Mouse (Mus musculus): ENCODE results near the gene Gm10570.

The Gm10570 gene

GRCm38 (mm10) chr4:130308231-130309081 lies at the start of gene Gm10570, which contains the start of gene Fabp3:
Gene Gm10570, minus strand, starts transcription at chr4:130308674.
Gene Fabp3, plus strand, starts transcription at chr4:130308595.
- ChIA-PET CTCF (interaction anchor here in 3 of 4 experiments (0.8 to 2.2 kb wide), 7 partner anchors 9 to 225 kb away, joined by 3 to 11 read pairs (median 4); no protein-coding TSS in a partner anchor), POLR2A (interaction anchor here (0.5 to 23.8 kb wide), 114 partner anchors 10 to 1077 kb away, joined by 3 to 432 read pairs (median 4); partner anchors contain the start of genes Pef1 (in 3 of the 4), Snrnp40 (in 3 of the 4), Zcchc17 (in 3 of the 4) and Nkain1 (in 2 of the 4))

GRCm38 (mm10) chr4:130357946-130358345 lies 49.5 kb upstream of the Gm10570 start:
- POLR2A ChIA-PET: interaction anchor here in 2 of 4 experiments (0.7 to 7.1 kb wide), 6 partner anchors 17 to 199 kb away, joined by 3 to 82 read pairs (median 23); no protein-coding TSS in a partner anchor
- CTCF ChIA-PET: interaction anchor here in 1 of 4 experiments (1.0 kb wide), 1 partner anchor 18 kb away, joined by 5 read pairs; no protein-coding TSS in a partner anchor

- ChIA-PET CTCF (interaction anchor here in 1 of 4 experiments (1.3 kb wide), 1 partner anchor 55 kb away, joined by 3 read pairs; no protein-coding TSS in a partner anchor), POLR2A (interaction anchor here in 1 of 4 experiments (1.3 kb wide), 1 partner anchor 168 kb away, joined by 5 read pairs; no protein-coding TSS in a partner anchor)
Measured at GRCm38 (mm10) chr4:130352588-130352987, 44.1 kb upstream of the Gm10570 start.

- ChIA-PET CTCF (interaction anchor here (0.6 to 3.9 kb wide), 11 partner anchors 9 to 542 kb away, joined by 3 to 18 read pairs (median 3); partner anchors contain the start of genes Snrnp40 (in 1 of the 4) and Zcchc17 (in 1 of the 4)), POLR2A (interaction anchor here in 3 of 4 experiments (0.6 to 6.2 kb wide), 8 partner anchors 9 to 183 kb away, joined by 3 to 42 read pairs (median 4); partner anchors contain the start of genes Snrnp40 (in 3 of the 3) and Zcchc17 (in 3 of the 3))
Measured at GRCm38 (mm10) chr4:130350690-130351422, 42.4 kb upstream of the Gm10570 start.

- ChIA-PET CTCF (interaction anchor here in 1 of 4 experiments (0.6 to 3.9 kb wide), 4 partner anchors 11 to 185 kb away, joined by 3 to 18 read pairs (median 6); partner anchors contain the start of genes Snrnp40 and Zcchc17), POLR2A (interaction anchor here in 2 of 4 experiments (1.3 to 6.2 kb wide), 5 partner anchors 11 to 184 kb away, joined by 3 to 42 read pairs (median 8); partner anchors contain the start of genes Snrnp40 (in 2 of the 2) and Zcchc17 (in 2 of the 2))
Measured at GRCm38 (mm10) chr4:130349666-130350065, 41.2 kb upstream of the Gm10570 start.

- ChIA-PET POLR2A (interaction anchor here (0.5 to 3.2 kb wide), 16 partner anchors 9 to 649 kb away, joined by 3 to 14 read pairs (median 3); partner anchors contain the start of genes Snrnp40 (in 4 of the 4), Zcchc17 (in 4 of the 4), Fabp3 (in 1 of the 4) and Gm10570 (in 1 of the 4)), CTCF (interaction anchor here (0.6 to 1.5 kb wide), 40 partner anchors 9 to 646 kb away, joined by 3 to 14 read pairs (median 4); partner anchors contain the start of genes Snrnp40 (in 3 of the 4), Zcchc17 (in 3 of the 4), Fabp3 (in 1 of the 4) and Gm10570 (in 1 of the 4))
Measured at GRCm38 (mm10) chr4:130341691-130342090, 33.2 kb upstream of the Gm10570 start.

- CTCF ChIA-PET: interaction anchor here in 1 of 4 experiments (0.5 to 0.6 kb wide), 2 partner anchors 57 to 603 kb away, joined by 4 to 8 read pairs; no protein-coding TSS in a partner anchor
- POLR2A ChIA-PET: interaction anchor here in 1 of 4 experiments (0.6 to 0.7 kb wide), 3 partner anchors 212 to 945 kb away, joined by 3 read pairs; no protein-coding TSS in a partner anchor
Measured at GRCm38 (mm10) chr4:130335867-130336266, 27.4 kb upstream of the Gm10570 start.

- ChIA-PET CTCF (interaction anchor here (0.6 to 2.2 kb wide), 8 partner anchors 8 to 207 kb away, joined by 3 to 10 read pairs (median 3); no protein-coding TSS in a partner anchor), POLR2A (interaction anchor here (0.6 to 3.3 kb wide), 10 partner anchors 9 to 194 kb away, joined by 3 to 12 read pairs (median 4); partner anchors contain the start of genes Fabp3 (in 1 of the 4), Gm10570 (in 1 of the 4), Snrnp40 (in 1 of the 4) and Zcchc17 (in 1 of the 4))
Measured at GRCm38 (mm10) chr4:130327366-130327765, 18.9 kb upstream of the Gm10570 start.

GRCm38 (mm10) chr4:130325446-130325845 lies 17.0 kb upstream of the Gm10570 start:
- ChIA-PET POLR2A (interaction anchor here in 2 of 4 experiments (0.7 to 23.8 kb wide), 11 partner anchors 11 to 343 kb away, joined by 3 to 432 read pairs (median 4); partner anchors contain the start of genes Fabp3 (in 1 of the 2), Gm10570 (in 1 of the 2), Snrnp40 (in 1 of the 2) and Zcchc17 (in 1 of the 2)), CTCF (interaction anchor here in 2 of 4 experiments (0.6 to 1.3 kb wide), 2 partner anchors 16 to 109 kb away, joined by 5 to 10 read pairs; no protein-coding TSS in a partner anchor)

GRCm38 (mm10) chr4:130323607-130324006 lies 15.1 kb upstream of the Gm10570 start:
- ChIA-PET CTCF (interaction anchor here in 1 of 4 experiments (0.6 kb wide), 1 partner anchor 225 kb away, joined by 7 read pairs; no protein-coding TSS in a partner anchor), POLR2A (interaction anchor here in 3 of 4 experiments (1.1 to 23.8 kb wide), 7 partner anchors 13 to 197 kb away, joined by 3 to 432 read pairs (median 6); partner anchors contain the start of genes Fabp3 (in 1 of the 3) and Gm10570 (in 1 of the 3))

- POLR2A ChIA-PET: interaction anchor here in 3 of 4 experiments (1.1 to 23.8 kb wide), 8 partner anchors 12 to 198 kb away, joined by 3 to 432 read pairs (median 6); partner anchors contain the start of genes Fabp3 (in 1 of the 3) and Gm10570 (in 1 of the 3)
- CTCF ChIA-PET: interaction anchor here in 1 of 4 experiments (0.6 to 1.0 kb wide), 2 partner anchors 31 to 225 kb away, joined by 3 to 7 read pairs; no protein-coding TSS in a partner anchor
Measured at GRCm38 (mm10) chr4:130323165-130323564, 14.7 kb upstream of the Gm10570 start.

- ChIA-PET CTCF (interaction anchor here in 1 of 4 experiments (1.0 kb wide), 1 partner anchor 30 kb away, joined by 3 read pairs; no protein-coding TSS in a partner anchor), POLR2A (interaction anchor here in 3 of 4 experiments (1.1 to 23.8 kb wide), 7 partner anchors 12 to 198 kb away, joined by 3 to 432 read pairs (median 5); partner anchors contain the start of gene Fabp3 (in 1 of the 3))
Measured at GRCm38 (mm10) chr4:130322567-130322966, 14.1 kb upstream of the Gm10570 start.

GRCm38 (mm10) chr4:130321640-130322039 lies 13.2 kb upstream of the Gm10570 start:
- ChIA-PET POLR2A (interaction anchor here in 3 of 4 experiments (0.6 to 23.8 kb wide), 6 partner anchors 13 to 48 kb away, joined by 3 to 432 read pairs (median 32); partner anchors contain the start of genes Fabp3 (in 2 of the 3) and Gm10570 (in 2 of the 3)), CTCF (no interaction called here)

- CTCF ChIA-PET: interaction anchor here in 3 of 4 experiments (1.0 to 2.2 kb wide), 9 partner anchors 8 to 23 kb away, joined by 3 to 8 read pairs (median 6); partner anchors contain the start of genes Fabp3 (in 1 of the 3) and Gm10570 (in 1 of the 3)
Measured at GRCm38 (mm10) chr4:130319564-130319963, 11.1 kb upstream of the Gm10570 start.

GRCm38 (mm10) chr4:130318122-130318521 lies 9.6 kb upstream of the Gm10570 start:
- CTCF ChIA-PET: interaction anchor here in 3 of 4 experiments (0.5 to 2.2 kb wide), 6 partner anchors 10 to 222 kb away, joined by 3 to 8 read pairs (median 4); no protein-coding TSS in a partner anchor
- POLR2A ChIA-PET: interaction anchor here in 3 of 4 experiments (0.7 to 23.8 kb wide), 20 partner anchors 9 to 353 kb away, joined by 3 to 432 read pairs (median 6); partner anchors contain the start of genes Fabp3 (in 3 of the 3), Gm10570 (in 3 of the 3), Snrnp40 (in 2 of the 3) and Zcchc17 (in 2 of the 3)

More at GRCm38 (mm10) chr4:130319564-130319963, 11.1 kb upstream of the Gm10570 start:
- POLR2A ChIA-PET: interaction anchor here in 3 of 4 experiments (0.5 to 23.8 kb wide), 20 partner anchors 8 to 1309 kb away, joined by 3 to 432 read pairs (median 6); partner anchors contain the start of genes Fabp3 (in 3 of the 3), Gm10570 (in 3 of the 3), Snrnp40 (in 3 of the 3) and Zcchc17 (in 3 of the 3)
